9 mouse cellular contexts compared by ENCODE assay signal in genomic region chr16:18627163-18627562, GRCm38 (mm10). TPM values are rescaled to one million over a fixed set of nuclear protein-coding genes. Genes with fewer than 3 reads are reported as not detected.
DNase-seq lines count a peak whose midpoint lies in the region; ATAC-seq lines count a peak whose summit lies in the region.
"Had no signal": no experiment of that assay in that cellular context is flagged by ENCODE, and none has a peak within 500 bp of the region (broad histone marks: within the 10 kb centered on the region; RNA-seq: fewer than 3 reads in every experiment).

No protein-coding gene starts in this region.

- peak; percentile 54 for DNase-seq in cerebellum, adult 11 months
- no peak for DNase-seq in cerebellum, postnatal 4 days (ENCODE audit: low spot score in 2 of 2)
- no peak for DNase-seq in lung, postnatal 25 days (ENCODE audit: low spot score)
- no peak for DNase-seq in testis, postnatal 14 days (ENCODE audit: low spot score)
- no peak for DNase-seq in retina, embryonic 14.5 days (ENCODE audit: low spot score)

- H3K9ac ChIP-seq in lung, embryonic 15.5 days = no peak overlapping the region
- H3K9ac ChIP-seq in intestine, embryonic 16.5 days (ENCODE audit: low read depth, low read length) = 0 out of 2 replicates have a peak overlapping the region, but pooled peaks have one; percentile 90
- H3K9ac ChIP-seq in stomach, embryonic 14.5 days (replicated peaks; ENCODE audit: low read depth, low read length) = no peak overlapping the region
- H3K9ac ChIP-seq: liver, embryonic 14.5 days had no signal

- no peak overlapping the region for H3K27ac ChIP-seq in lung, embryonic 15.5 days
- H3K27ac ChIP-seq in intestine, embryonic 16.5 days (ENCODE audit: low read length) = no peak overlapping the region
- no peak overlapping the region for H3K27ac ChIP-seq in stomach, embryonic 14.5 days (ENCODE audit: low read length)
- H3K27ac ChIP-seq: liver, embryonic 14.5 days had no signal

- 54% methylated on average over 3 of the region's 3 CpGs for WGBS in lung, embryonic 15.5 days
- whole genome bisulfite sequencing in intestine, embryonic 16.5 days = 56% methylated on average over 3 of the region's 3 CpGs
- 50% methylated on average over 3 of the region's 3 CpGs for whole genome bisulfite sequencing in stomach, embryonic 14.5 days

- ATAC-seq in lung, embryonic 15.5 days (ENCODE audit: borderline replicate concordance, extremely low read depth, low FRiP score, low TSS enrichment) = no peak
- ATAC-seq in intestine, embryonic 16.5 days = no peak
- ATAC-seq in stomach, embryonic 14.5 days (ENCODE audit: insufficient number of reproducible peaks, insufficient read depth, low FRiP score, low read depth) = no peak

- H3K9me3 ChIP-seq in lung, embryonic 15.5 days = no peaks in the 10 kb centered on the region
- no peaks in the 10 kb centered on the region for H3K9me3 ChIP-seq in intestine, embryonic 16.5 days (ENCODE audit: control insufficient read depth, low read length)
- no peaks in the 10 kb centered on the region for H3K9me3 ChIP-seq in stomach, embryonic 14.5 days (ENCODE audit: control insufficient read depth, low read depth, low read length)

- H3K4me1 ChIP-seq in lung, embryonic 15.5 days = peaks cover 35% of the 10 kb centered on the region
- peaks cover 36% of the 10 kb centered on the region for H3K4me1 ChIP-seq in intestine, embryonic 16.5 days (ENCODE audit: control insufficient read depth, insufficient read depth, low read length)
- peaks cover 20% of the 10 kb centered on the region for H3K4me1 ChIP-seq in stomach, embryonic 14.5 days (ENCODE audit: control insufficient read depth, insufficient read depth, low read length)

- H3K4me3 ChIP-seq in lung, embryonic 15.5 days = peak overlapping the region; percentile 55
- H3K4me3 ChIP-seq in intestine, embryonic 16.5 days (ENCODE audit: low read length) = peak overlapping the region; percentile 81
- peak overlapping the region; percentile 42 for H3K4me3 ChIP-seq in stomach, embryonic 14.5 days (ENCODE audit: low read depth, low read length)

- H3K36me3 ChIP-seq in lung, embryonic 15.5 days = peaks cover 12% of the 10 kb centered on the region; the same call in 1 of the 2 replicates
- peaks cover 6% of the 10 kb centered on the region; the same call in 1 of the 2 replicates for H3K36me3 ChIP-seq in intestine, embryonic 16.5 days (ENCODE audit: control insufficient read depth, insufficient read depth, low read length)
- H3K36me3 ChIP-seq in stomach, embryonic 14.5 days (ENCODE audit: control insufficient read depth, insufficient read depth, low read length) = peaks cover 2% of the 10 kb centered on the region; the same call in 1 of the 2 replicates

- peaks cover 60% of the 10 kb centered on the region for H3K27me3 ChIP-seq in lung, embryonic 15.5 days
- peaks cover 33% of the 10 kb centered on the region for H3K27me3 ChIP-seq in intestine, embryonic 16.5 days (replicated peaks; ENCODE audit: control insufficient read depth, insufficient read depth, low read length)
- H3K27me3 ChIP-seq in stomach, embryonic 14.5 days (ENCODE audit: control insufficient read depth, insufficient read depth, low read length) = peaks cover 38% of the 10 kb centered on the region

- peak overlapping the region; percentile 95 for H3K4me2 ChIP-seq in lung, embryonic 15.5 days
- peak overlapping the region; percentile 93 for H3K4me2 ChIP-seq in intestine, embryonic 16.5 days (ENCODE audit: low read depth, low read length)
- 0 out of 2 replicates have a peak overlapping the region, but pooled peaks have one; percentile 79 for H3K4me2 ChIP-seq in stomach, embryonic 14.5 days (replicated peaks; ENCODE audit: low read depth, low read length)

RNA-seq across cellular contexts. Expression of gene Gm49601, which starts 0.9 kb away (rescaled TPM):
- polyA plus RNA-seq in lung, embryonic 15.5 days (2015; fragmentation: Nextera tagmentation; extraction: Ambion mirVana) = 3.2 and 4.0 TPM in 2 replicates
- polyA plus RNA-seq in intestine, embryonic 16.5 days (2015; fragmentation: Nextera tagmentation; extraction: Ambion mirVana) = 4.1 and 4.5 TPM in 2 replicates
- 0.67 and 1.3 TPM in 2 replicates for polyA plus RNA-seq in stomach, embryonic 14.5 days (2014; fragmentation: Nextera tagmentation; extraction: Ambion mirVana)

RNA-seq across cellular contexts. Expression of gene Sept5, which starts 2.6 kb away (rescaled TPM):
- 20.2 and 20.9 TPM in 2 replicates for polyA plus RNA-seq in lung, embryonic 15.5 days (2015; fragmentation: Nextera tagmentation; extraction: Ambion mirVana)
- polyA plus RNA-seq in intestine, embryonic 16.5 days (2015; fragmentation: Nextera tagmentation; extraction: Ambion mirVana) = 52.2 and 52.5 TPM in 2 replicates
- 17.1 and 18.9 TPM in 2 replicates for polyA plus RNA-seq in stomach, embryonic 14.5 days (2014; fragmentation: Nextera tagmentation; extraction: Ambion mirVana)

RNA-seq across cellular contexts. Expression of gene Gp1bb, which starts 5.0 kb away (rescaled TPM):
- polyA plus RNA-seq in lung, embryonic 15.5 days (2015; fragmentation: Nextera tagmentation; extraction: Ambion mirVana) = 2.8 and 4.3 TPM in 2 replicates
- polyA plus RNA-seq in intestine, embryonic 16.5 days (2015; fragmentation: Nextera tagmentation; extraction: Ambion mirVana) = 1.6 TPM in 2 replicates
- 1.1 and 1.5 TPM in 2 replicates for polyA plus RNA-seq in stomach, embryonic 14.5 days (2014; fragmentation: Nextera tagmentation; extraction: Ambion mirVana)

RNA-seq across cellular contexts. Expression of gene Tbx1, which starts 36.7 kb away (rescaled TPM):
- polyA plus RNA-seq in lung, embryonic 15.5 days (2015; fragmentation: Nextera tagmentation; extraction: Ambion mirVana) = 10.9 and 13.1 TPM in 2 replicates
- polyA plus RNA-seq in intestine, embryonic 16.5 days (2015; fragmentation: Nextera tagmentation; extraction: Ambion mirVana) = 0.09 and 0.55 TPM in 2 replicates
- 0.53 and 1.1 TPM in 2 replicates for polyA plus RNA-seq in stomach, embryonic 14.5 days (2014; fragmentation: Nextera tagmentation; extraction: Ambion mirVana)
